Mouse (Mus musculus) embryonic facial prominence, embryonic 12.5 days (tissue): ENCODE results near the gene Slc51a. TPM values are rescaled to one million over a fixed set of nuclear protein-coding genes. Genes with fewer than 3 reads are reported as not detected.
A peak's percentile ranks its signal among the peaks of the same experiment; 100 is the strongest.

ENCODE experiments used
- ATAC-seq: fragments of 200-750 bp; cut with Nextera tagmentation; 2 replicates; pipeline ENCODE4 v1.8.0; 2017; ENCODE audit not compliant: insufficient number of reproducible peaks, insufficient read depth, low FRiP score, low TSS enrichment
- H3K27ac ChIP-seq: fragments of 300-500 bp; sonication (generic); 2 replicates; pipeline ENCODE4 v1.5.1; 2016; ENCODE audit warnings: mild to moderate bottlenecking
- H3K27me3 ChIP-seq: fragments of 300-500 bp; sonication (generic); 2 replicates; pipeline ENCODE4 v1.6.1; 2016; ENCODE audit warnings: mild to moderate bottlenecking, moderate library complexity
- H3K36me3 ChIP-seq: fragments of 300-500 bp; sonication (generic); 2 replicates; pipeline ENCODE4 v1.6.1; 2016; ENCODE audit warnings: mild to moderate bottlenecking
- H3K4me1 ChIP-seq: fragments of 300-500 bp; sonication (generic); 2 replicates; pipeline ENCODE4 v1.6.1; 2016
- H3K4me2 ChIP-seq: fragments of 300-500 bp; sonication (generic); replicated peaks from 2 replicates; pipeline ENCODE4 v1.6.1; 2016; ENCODE audit warnings: mild to moderate bottlenecking, moderate library complexity
- H3K4me3 ChIP-seq: fragments of 300-500 bp; sonication (generic); 2 replicates; pipeline ENCODE4 v1.5.1; 2016; ENCODE audit warnings: mild to moderate bottlenecking
- H3K9ac ChIP-seq: fragments of 300-500 bp; sonication (generic); 2 replicates; pipeline ENCODE4 v1.6.1; 2016; ENCODE audit warnings: mild to moderate bottlenecking, moderate library complexity
- H3K9me3 ChIP-seq: fragments of 300-500 bp; sonication (generic); 2 replicates; pipeline ENCODE4 v1.6.1; 2016; ENCODE audit warnings: mild to moderate bottlenecking, moderate library complexity
- WGBS: fragments of 180-500 bp; shearing (Covaris S2); methylation state at CpG from one replicate; pipeline ENCODE4 v1.1.7; 2016; 5-methylcytosine and 5-hydroxymethylcytosine counted together
- polyA plus RNA-seq: library from polyadenylated mRNA; unstranded; fragments of >200 nt; fragmentation: Nextera tagmentation; extraction: Ambion mirVana; gene quantifications from 2 replicates; pipeline ENCODE4 v1.2.1, GENCODE M21; 2016

Gene Slc51a
- polyA plus RNA-seq, 1 experiment from 2014 or later: 0.33 TPM

- no peaks in the 10 kb centered on the region for H3K9me3 ChIP-seq
- H3K27me3 ChIP-seq: no peaks in the 10 kb centered on the region
- 51% methylated on average over 1 of the region's 1 CpGs for WGBS
- no peak overlapping the region for H3K4me3 ChIP-seq
- no peak overlapping the region for H3K4me2 ChIP-seq
- H3K9ac ChIP-seq: no peak overlapping the region
- ATAC-seq: no peak
- H3K4me1 ChIP-seq: peaks cover 3% of the 10 kb centered on the region; the same call in 1 of the 2 replicates
- H3K27ac ChIP-seq: no peak overlapping the region
- H3K36me3 ChIP-seq: no peaks in the 10 kb centered on the region
Observed at GRCm38 (mm10) chr16:32436657-32437056, 51.0 kb downstream of the Slc51a start.

GRCm38 (mm10) chr16:32434691-32435090 lies 53.0 kb downstream of the Slc51a start:
- H3K27ac ChIP-seq: no peak overlapping the region
- no peaks in the 10 kb centered on the region for H3K9me3 ChIP-seq
- no peak overlapping the region for H3K4me2 ChIP-seq
- ATAC-seq: no peak
- H3K27me3 ChIP-seq: no peaks in the 10 kb centered on the region
- no peaks in the 10 kb centered on the region for H3K36me3 ChIP-seq
- peaks cover 5% of the 10 kb centered on the region; the same call in 1 of the 2 replicates for H3K4me1 ChIP-seq
- no peak overlapping the region for H3K9ac ChIP-seq
- H3K4me3 ChIP-seq: no peak overlapping the region

DNA sequence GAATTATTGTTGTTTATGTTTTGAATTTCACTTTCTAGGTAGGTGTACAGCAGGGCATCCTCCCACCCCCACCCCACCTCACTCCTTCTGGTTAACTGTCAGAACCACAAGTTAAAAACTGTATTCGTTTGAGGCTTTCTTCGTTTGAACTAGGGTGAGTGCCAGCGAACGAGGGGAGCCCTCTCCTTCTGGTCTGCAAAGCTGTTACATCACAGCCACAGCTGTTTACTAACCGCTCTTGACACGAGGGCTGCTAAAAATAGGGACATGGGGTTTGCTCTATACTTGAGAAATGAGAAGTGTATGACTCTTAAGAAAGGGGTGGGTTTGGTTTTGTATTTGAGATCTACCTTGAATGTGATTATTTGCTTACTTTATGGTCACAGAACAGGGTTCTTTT lies 53.6 kb downstream of the Slc51a start:
- Histone ChIP-seq H3K27ac (no peak overlapping the region), H3K9me3 (no peaks in the 10 kb centered on the region), H3K36me3 (no peaks in the 10 kb centered on the region), H3K4me2 (no peak overlapping the region), H3K9ac (no peak overlapping the region), H3K4me3 (no peak overlapping the region), H3K4me1 (peaks cover 5% of the 10 kb centered on the region; the same call in 1 of the 2 replicates), H3K27me3 (no peaks in the 10 kb centered on the region)
- ATAC-seq: no peak
- 62% methylated on average over 6 of the region's 6 CpGs for WGBS

GRCm38 (mm10) chr16:32433138-32433537 lies 54.5 kb downstream of the Slc51a start:
- H3K4me1 ChIP-seq: peaks cover 5% of the 10 kb centered on the region; the same call in 1 of the 2 replicates
- no peak overlapping the region for H3K4me2 ChIP-seq
- ATAC-seq: no peak
- H3K27me3 ChIP-seq: no peaks in the 10 kb centered on the region
- H3K9me3 ChIP-seq: no peaks in the 10 kb centered on the region
- H3K36me3 ChIP-seq: no peaks in the 10 kb centered on the region
- H3K27ac ChIP-seq: no peak overlapping the region
- no peak overlapping the region for H3K9ac ChIP-seq
- WGBS: 72% methylated on average over 2 of the region's 2 CpGs
- no peak overlapping the region for H3K4me3 ChIP-seq

DNA sequence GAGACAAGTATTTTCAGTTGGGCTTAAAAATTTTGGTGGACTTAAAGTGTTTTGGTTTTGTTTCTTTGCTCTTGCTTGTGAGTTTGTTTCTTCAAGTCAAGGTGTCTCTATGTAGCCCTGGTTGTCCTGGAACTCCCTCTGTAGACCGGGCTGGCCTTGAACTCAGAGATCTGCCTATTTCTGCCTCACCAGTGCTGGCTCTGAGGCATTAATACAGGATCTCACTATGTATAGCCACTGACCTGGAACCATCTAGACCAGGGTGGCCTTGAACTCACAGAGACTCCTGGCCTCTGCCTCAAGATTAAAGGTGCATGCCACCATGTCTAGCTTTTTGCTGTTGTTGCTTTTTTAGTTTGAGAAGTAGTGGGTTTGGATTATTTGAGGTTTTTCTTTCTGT lies 55.8 kb downstream of the Slc51a start:
- H3K9ac ChIP-seq: no peak overlapping the region
- no peak for ATAC-seq
- peak overlapping the region; percentile 82; the same call in 1 of the 2 replicates for H3K4me3 ChIP-seq
- WGBS: 93% methylated on average over 1 of the region's 1 CpGs
- peak overlapping the region; percentile 92 for H3K4me2 ChIP-seq
- H3K9me3 ChIP-seq: no peaks in the 10 kb centered on the region
- no peaks in the 10 kb centered on the region for H3K36me3 ChIP-seq
- peaks cover 5% of the 10 kb centered on the region; the same call in 1 of the 2 replicates for H3K4me1 ChIP-seq
- no peak overlapping the region for H3K27ac ChIP-seq
- H3K27me3 ChIP-seq: no peaks in the 10 kb centered on the region

DNA sequence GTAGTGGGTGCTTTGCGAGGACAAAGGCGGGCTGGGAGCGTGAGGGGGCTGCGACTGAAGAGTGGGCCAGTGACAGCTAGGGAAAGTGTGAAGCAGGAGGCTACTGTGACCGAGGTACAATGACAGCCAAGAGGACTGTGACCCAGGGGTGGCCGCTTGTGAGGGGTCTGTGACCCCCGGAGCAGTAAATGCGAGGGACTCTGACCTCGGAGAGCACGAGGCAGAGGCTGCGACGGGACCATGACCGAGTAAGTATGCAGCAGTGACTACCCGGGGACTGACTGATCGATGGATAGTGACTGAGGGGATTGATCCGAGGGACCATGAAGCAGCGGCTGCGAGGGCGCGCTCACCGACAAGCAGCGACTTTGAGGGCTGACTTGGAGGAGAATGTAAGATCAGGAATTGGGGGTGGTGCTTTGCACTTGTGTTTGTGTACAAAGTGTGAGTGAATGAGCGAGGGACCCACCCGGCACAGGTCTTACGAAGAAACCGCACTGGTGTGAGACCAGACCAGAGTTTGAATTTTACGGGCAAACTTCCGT lies 56.6 kb downstream of the Slc51a start:
- no peak for ATAC-seq
- Histone ChIP-seq H3K9ac (peak overlapping the region; percentile 80), H3K27ac (peak overlapping the region; percentile 50), H3K9me3 (no peaks in the 10 kb centered on the region), H3K27me3 (no peaks in the 10 kb centered on the region), H3K4me1 (peaks cover 5% of the 10 kb centered on the region; the same call in 1 of the 2 replicates), H3K4me3 (peak overlapping the region; percentile 82), H3K36me3 (no peaks in the 10 kb centered on the region), H3K4me2 (peak overlapping the region; percentile 92)
- WGBS: 2% methylated on average over 28 of the region's 28 CpGs

DNA sequence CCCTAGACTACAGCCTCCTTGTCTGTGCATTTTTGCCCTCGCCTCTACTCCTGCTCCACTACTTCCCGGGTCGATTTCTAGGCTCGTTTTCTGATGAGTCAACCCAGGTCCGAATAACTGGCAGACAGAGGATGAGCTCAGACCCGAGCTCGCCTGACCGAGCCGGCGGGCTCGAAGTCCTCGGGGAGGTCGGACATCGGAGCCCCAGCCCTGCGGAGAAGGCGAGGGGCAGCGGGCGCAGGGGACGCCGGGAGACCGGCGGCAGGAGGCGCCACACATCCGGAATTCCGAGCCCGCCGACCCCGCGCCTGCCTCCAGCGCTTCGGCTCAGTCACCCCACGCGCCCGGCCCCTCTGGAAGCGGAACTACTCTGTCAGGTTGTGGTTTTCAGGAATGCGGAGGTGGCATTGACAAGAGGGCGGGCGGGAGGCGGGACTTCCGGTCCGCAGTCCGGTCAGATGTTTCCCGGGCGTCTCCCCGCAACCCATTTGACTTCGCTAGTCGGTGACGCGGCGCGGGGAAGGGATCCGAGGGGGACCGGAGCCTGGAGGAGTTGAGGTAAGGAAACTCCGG lies 57.1 kb downstream of the Slc51a start, which contains the start of gene Pcyt1a:
Pcyt1a (plus strand) TSS at position 448 of the 573 bp plus-strand sequence.
- WGBS: 0% methylated on average over 54 of the region's 54 CpGs
- Histone ChIP-seq H3K27ac (peak within 1 kb of the TSS; percentile 80), H3K27me3 (no peaks in the 10 kb centered on the region), H3K36me3 (no peaks in the 10 kb centered on the region), H3K4me3 (peak within 1 kb of the TSS; percentile 82), H3K4me1 (peaks cover 5% of the 10 kb centered on the region; the same call in 1 of the 2 replicates), H3K9ac (peak within 1 kb of the TSS; percentile 80), H3K4me2 (peak within 1 kb of the TSS; percentile 92), H3K9me3 (no peaks in the 10 kb centered on the region)
- ATAC-seq: peak; percentile 95

GRCm38 (mm10) chr16:32427506-32427905 lies 60.2 kb downstream of the Slc51a start:
- no peak for ATAC-seq
- Histone ChIP-seq H3K36me3 (no peaks in the 10 kb centered on the region), H3K27me3 (no peaks in the 10 kb centered on the region), H3K9ac (no peak overlapping the region), H3K4me1 (peaks cover 5% of the 10 kb centered on the region; the same call in 1 of the 2 replicates), H3K4me3 (no peak overlapping the region), H3K9me3 (no peaks in the 10 kb centered on the region), H3K27ac (no peak overlapping the region), H3K4me2 (no peak overlapping the region)
- 85% methylated on average over 3 of the region's 3 CpGs for WGBS

Other genes starting within 250 kb of the Slc51a start
- gene Fbxo45, start 240.7 kb downstream of the Slc51a start, polyA plus RNA-seq: 22.3 and 24.8 TPM in 2 replicates
- gene Wdr53, start 240.7 kb downstream of the Slc51a start, polyA plus RNA-seq: 16.6 and 18.0 TPM in 2 replicates
- 0.15 TPM in 1 of 2 replicates, not detected in the other for gene Smco1, start 216.4 kb downstream of the Slc51a start, polyA plus RNA-seq
- gene Rnf168, start 210.4 kb downstream of the Slc51a start, polyA plus RNA-seq: 33.8 and 41.8 TPM in 2 replicates
- 31.9 and 33.2 TPM in 2 replicates for gene Ubxn7, start 155.6 kb downstream of the Slc51a start, polyA plus RNA-seq
- not detected in 2 replicates for gene Tm4sf19, start 87.4 kb downstream of the Slc51a start, polyA plus RNA-seq
- gene Tctex1d2, start 68.2 kb downstream of the Slc51a start, polyA plus RNA-seq: 25.6 and 28.7 TPM in 2 replicates
- 34.2 and 35.4 TPM in 2 replicates for gene Pcyt1a, start 57.0 kb downstream of the Slc51a start, polyA plus RNA-seq
- not detected in 2 replicates for gene Zdhhc19, start 8.4 kb upstream of the Slc51a start, polyA plus RNA-seq
- gene Tfrc, start 121.0 kb upstream of the Slc51a start, polyA plus RNA-seq: 32.7 and 36.6 TPM in 2 replicates
- gene Tnk2, start 156.0 kb upstream of the Slc51a start, polyA plus RNA-seq: 13.4 and 13.8 TPM in 2 replicates
- gene Muc4, start 248.0 kb upstream of the Slc51a start, polyA plus RNA-seq: 0.06 and 0.28 TPM in 2 replicates